Mouse (Mus musculus) kidney, adult 8-10 months (tissue): ENCODE measurements at regions not wholly inside any gene's neighbourhood (a gene's known extent, or its start where the extent isn't known, plus 50 kb on each side); places are given as distances from the start of the nearest gene placed in this dataset.

Source experiments
- DNase-seq, 2 experiments: peaks; one replicate each; pipeline ENCODE4 v3.0.0; 2022

DNA sequence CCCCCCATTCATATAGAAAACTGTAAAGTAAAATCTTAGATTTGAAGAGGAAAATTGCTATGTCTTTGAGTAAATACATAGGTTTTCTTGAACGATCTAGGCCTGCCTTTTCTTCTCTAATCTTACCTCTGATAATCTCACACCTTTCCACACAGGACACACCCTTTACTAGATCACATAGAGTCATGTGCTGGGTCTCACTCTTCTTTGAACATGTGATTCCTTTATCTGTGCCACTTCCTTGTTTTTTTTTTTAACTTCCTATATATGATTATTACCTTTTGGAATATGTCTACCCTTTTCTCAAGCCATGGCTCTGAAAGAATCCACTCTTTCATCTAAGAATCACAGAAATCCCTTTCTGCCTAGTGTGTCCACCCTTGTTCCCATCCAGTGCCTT, 136.2 kb downstream of the Klf5 start:
- no peak for DNase-seq

DNA sequence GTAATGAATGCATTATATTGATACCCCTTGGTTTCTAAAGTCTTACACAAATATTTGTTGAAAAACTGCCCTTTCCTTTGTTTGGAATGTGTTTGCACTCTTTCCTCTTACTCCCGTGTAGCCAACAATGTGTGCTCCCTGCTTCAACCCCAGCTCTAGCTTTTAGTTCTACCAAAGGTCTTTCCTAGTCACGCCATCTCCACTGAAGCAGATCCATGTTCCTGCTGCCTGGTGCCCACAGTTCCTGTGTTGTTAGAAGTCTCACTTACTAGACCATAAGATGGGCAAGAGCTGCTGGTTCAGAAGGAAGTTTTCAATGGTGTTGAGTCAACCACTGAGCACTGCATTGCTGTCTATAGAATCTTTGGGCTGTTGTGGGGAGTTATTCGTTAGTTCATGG, 137.0 kb downstream of the Klf5 start:
- peak; percentile 31 to 45 for DNase-seq

DNA sequence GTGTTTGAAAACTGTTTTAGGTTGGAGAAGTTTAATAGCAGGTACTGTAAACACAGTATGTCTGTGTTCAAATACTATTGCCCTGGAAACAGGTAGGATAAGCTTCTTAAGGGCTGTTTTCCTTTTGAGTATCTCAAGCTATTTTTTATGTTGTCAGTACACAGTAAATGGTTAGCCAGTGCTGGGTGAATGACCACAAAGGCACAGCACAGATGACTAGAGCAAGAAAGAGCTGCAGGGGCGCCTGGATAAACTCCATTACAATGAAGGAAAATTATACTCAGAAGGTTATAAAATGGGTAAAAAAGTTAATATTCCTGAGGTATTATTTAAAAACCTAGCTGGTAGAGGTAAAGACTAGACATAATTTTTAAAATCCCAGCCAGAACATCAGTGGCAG, 137.6 kb downstream of the Klf5 start:
- DNase-seq = peak; percentile 31 to 55

DNA sequence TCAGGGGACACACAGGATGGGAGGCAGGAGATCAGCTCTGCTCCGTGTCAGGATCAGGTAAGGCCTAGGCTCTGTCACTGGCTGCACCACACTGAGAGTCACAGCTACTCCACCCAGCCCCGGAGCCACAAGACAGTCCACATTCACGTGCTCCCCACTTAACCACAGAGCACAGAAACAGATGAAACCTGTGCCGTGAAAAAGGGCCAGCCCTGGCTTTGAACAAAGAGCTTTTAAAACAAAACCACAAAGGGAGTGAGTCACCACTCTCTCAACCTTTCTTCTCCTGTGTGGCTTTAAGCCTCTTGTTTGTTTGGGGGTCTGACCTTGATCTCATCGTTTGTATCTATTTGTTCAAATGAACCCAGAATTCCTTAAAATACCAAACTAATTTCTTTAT, 150.6 kb downstream of the Klf5 start:
- DNase-seq = no peak

DNA sequence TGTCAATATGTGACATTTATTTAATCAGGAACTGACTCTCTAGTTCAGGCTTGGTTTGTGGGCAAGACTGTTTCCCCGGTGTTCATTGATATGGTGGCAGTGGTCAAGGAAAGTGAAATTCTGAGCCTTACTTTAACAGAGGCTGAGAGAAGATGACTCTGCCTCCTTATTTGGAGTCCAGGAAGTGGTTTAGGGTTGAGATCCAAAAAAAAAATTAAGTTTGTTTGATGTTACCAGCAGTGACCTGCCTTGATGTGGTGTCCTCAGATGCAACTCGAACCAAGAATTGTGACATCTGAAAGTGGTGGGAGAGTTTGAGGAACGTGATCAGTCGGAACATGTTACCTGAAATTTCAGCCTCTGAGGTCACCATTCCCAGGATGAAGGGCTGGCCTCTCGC, 151.4 kb downstream of the Klf5 start:
- no peak for DNase-seq

DNA sequence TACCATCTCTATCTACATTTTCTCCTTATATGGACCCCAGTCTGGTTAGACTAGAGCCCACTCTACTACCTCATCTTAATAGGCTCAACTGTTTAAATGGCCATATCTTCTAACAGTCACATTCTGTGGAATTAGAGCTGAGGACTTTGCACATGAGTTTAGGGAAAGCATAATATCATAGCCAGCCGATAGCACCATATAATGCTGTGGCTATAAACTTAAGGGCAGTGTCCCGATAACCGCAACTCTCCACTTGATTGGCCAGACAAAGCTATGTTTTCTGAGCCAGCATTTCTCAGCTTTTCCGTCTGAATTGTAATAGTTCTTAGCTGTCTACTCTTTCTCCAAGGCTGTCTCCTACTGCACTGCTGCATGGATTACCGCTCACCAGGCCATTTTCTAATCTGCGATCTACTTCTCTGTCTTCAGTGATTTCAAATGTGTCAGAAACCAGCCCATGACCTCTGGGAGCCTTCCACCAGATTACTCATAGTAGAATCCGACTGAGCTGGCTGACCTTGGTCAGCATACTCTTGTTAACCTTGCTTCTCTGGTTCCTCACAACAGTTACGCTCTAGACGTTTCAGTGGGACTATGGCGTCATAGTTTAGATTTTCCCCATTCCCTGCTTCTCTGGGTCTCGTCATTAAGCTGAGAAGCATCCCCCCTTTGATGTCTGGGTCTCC, 152.8 kb downstream of the Klf5 start:
- no peak for DNase-seq

DNA sequence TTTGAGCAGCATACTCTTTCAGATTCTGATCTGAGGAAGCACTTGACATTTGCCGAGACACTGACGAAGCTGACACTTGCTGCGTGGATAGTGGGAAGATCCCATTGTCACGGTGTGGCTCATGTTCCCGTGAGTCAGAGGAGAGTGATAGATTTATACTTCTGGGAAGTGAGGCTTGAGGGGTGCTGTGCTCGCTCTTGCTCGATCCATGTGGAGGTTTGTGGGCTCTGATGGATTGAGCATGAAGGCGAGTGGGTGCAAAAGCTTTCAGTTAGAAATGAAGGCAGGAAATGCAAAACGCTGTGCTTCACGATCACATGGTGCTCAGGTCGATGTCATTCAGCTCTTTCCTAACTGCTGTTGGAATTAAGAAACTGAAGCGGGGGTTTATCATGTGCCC, 155.4 kb downstream of the Klf5 start:
- DNase-seq = no peak

DNA sequence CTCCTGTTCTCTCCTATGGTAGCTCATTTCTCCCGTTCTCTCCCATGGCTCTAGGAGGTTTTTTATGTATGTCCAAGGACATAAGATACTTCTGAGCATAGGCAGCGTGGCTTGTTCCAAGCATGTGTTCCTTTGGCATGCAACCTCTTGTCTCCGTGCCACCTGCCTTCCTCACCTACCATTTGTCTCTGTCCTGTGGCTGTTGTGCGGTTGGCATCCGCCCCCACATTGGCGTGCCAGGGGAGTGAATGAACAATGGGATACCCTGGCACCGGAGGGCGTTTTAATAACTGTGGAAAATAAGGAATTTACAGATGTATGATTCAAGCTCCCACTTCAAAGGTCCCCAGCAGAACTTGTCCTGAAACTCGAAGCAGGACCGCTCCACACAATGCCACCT, 158.1 kb downstream of the Klf5 start:
- DNase-seq = no peak

DNA sequence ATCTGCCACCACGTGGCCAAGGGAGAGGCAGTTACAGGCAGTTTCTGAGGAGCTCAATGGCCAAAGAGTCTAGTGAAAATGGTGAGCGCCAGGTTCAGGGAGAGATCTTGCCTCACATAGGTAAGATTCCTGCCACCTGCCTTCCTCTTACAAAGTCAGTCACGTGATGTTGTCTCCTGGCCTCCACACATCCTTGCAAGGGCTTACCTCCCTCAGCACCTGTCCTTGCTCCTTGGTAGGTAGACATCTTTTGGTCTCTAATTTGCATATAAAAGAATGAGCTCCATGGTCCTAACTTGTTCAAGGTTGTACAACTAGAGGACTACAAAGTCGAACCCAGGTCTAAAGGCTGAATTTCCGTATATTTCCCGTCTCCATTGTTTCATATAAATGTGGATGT, 159.1 kb downstream of the Klf5 start:
- DNase-seq = no peak

DNA sequence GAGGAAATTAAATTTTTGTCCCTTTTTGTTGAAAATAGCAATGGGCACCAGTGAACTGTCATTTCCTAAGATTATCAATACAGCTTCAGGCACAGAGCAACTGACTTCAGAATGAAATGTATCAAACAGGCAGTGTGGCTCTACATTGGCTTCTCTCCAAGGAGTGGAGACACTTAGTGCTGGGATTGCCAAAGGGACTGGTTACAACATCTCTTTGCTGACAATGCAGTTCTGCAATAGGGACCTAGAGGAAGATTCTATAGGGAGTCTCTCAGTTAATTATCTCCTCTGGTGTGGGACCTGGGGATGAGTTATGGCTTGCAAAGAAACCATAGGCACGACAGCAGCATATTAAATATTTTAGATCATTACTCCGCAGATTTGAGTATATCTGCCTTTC, 173.6 kb downstream of the Klf5 start:
- DNase-seq = no peak

DNA sequence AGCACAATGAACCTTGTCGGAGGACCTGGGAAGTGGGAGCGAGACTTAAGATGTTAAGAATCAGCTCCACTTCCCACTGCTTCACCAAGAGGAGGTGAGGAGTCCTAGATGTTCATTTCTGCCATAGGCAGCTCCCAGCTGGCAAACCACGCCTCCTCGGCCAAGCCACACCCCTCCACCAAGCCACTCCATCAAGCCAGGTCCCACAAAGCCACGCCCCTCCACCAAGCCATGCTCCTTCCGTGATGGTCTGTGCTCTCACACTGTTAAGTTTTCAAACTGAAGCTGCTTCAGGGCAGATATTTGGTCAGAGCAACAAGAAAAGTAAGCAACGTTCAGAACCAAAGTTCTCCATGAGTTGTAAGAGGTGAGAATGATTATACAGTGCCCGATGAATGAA, 176.8 kb downstream of the Klf5 start:
- no peak for DNase-seq

DNA sequence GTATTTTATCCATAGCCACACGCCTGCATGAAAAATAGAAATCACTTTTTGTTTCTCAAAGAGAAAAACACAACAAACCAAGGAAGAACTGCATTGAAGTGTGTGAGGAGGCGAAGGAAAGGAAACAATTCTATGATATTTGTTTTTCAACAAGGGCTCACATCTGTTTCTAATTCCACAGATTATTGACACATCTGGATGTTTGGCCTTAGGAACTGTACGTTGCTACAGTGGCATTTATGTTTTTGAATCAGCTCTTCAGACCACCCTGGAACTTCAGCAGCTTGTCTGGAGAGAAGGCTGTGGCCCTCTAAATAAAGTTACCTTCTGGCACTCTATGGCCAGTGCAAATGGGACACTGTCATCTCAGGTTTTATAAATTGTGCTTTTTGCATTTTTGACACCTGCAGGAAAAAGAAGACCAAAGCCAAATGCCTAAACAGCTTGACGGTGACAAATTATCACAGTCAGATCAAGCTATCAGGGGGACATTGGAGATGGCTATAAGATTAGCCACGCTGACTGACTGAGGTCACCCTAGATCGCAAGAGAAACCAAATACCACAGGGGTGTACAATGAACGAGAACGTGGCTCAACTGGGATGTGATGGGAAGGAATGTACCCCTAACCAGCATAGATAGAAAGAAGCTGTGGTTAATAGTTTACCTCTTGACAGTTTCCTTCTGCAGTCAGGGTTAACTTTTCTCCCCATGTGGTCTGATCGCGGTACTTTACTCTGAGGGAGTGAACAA, 182.0 kb downstream of the Klf5 start:
- no peak for DNase-seq

DNA sequence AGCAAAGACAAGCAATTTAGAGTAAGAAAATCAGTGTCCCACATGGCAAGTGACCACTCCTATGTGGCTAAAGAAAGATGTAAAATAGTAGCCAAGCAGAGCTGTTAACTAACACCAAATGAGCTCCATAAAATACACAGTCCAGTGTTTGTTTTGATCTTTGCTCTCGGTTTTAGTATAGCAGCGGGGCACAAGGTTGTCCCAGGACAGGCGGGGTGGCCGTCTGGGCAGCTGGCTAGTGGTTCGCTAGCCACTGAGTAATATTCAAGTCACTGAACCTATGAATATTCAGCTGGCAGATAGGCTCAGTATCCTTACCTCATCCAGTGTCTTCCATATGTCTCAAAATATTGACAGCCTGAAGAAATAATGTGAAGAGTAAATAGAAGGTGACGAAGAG, 189.5 kb downstream of the Klf5 start:
- DNase-seq = peak; percentile 14 to 26

DNA sequence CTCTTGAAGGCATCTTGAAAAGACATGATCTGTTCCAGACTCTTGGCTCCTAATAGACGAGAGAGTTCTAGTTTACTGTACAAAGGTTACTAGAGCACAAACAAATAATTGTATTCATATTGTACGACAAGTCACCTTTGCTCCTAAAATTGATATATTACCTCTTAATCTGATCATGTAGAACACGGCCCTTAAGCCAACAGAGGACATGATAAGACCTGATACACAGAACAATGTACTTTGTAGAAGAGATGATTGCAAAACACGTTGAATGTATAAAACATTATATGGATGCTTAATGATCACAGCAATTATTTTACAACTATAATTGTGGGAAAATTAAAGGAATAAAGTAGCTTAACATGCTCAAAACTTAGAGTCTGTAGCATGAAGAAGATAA, 194.7 kb downstream of the Klf5 start:
- no peak for DNase-seq

DNA sequence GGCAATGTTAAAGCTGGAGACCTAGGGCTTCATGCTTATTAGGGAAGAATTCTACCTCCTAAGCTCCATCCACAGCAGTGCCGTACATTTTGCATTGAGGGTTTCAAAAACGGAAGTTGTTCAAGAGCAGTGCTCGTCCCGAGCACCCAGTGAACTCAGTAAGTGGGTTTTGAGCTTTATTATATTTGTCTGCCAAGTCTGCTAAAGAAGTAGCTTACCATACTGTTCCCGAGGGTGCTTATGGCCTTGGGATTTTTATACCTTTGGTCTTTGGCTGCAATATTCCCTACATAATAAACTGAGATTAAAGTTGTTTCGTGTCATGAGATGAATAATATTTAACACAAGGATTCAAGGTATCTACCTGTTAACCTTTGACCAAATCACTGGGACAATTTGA, 195.2 kb downstream of the Klf5 start:
- no peak for DNase-seq

DNA sequence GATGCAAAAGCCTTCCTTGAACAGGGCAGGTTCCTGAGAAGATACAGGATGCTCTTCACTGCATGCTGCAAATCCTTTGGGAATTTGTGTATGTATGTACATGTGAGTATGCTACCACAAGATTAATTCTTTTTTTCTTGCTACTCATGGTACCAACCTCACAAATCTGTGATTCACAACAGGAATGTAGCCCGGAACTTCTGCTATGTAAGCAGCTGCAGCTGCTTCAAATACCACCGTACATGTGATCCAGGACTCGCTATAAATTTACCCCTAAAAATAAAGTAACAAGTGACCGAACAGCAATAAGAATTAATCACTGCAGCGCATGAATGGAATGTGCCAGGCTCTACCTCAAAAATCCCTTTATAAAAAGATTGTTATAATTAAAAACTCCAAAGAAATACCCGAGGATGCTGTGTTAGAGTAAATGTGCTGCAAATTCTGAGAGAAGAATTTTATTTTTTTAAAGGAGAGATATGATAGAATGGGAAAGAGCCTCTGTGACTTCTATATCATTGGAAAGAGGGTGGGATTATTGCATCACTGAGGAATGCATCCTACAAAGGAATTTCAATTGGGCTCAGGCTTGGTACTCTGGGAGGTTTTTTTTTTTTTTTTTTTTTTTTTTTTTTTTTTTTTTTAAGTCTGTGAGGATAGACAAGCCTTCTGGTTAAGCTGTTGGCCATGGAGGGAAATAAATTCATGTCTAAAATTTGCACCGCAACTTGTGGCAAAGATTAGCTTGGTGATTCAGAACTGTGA, 201.2 kb downstream of the Klf5 start:
- DNase-seq = no peak

DNA sequence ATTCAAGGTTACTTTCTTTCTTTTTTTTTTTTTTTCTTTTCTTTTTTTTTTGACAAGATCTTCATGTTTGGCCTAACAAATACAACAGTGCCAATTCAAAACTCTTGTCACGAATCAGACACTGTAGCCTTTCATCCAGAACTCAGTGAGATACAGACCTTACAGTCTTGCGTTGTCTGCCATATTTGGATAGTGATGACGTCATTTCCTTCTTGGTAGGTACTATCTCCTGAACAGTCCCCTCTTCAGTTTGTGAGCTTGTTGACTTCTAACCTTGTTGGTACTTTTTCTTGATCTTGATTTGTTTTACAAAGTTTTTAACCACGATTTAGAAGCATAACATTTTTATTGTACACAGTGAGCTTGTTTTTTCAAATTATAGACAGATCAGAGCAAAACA, 206.4 kb downstream of the Klf5 start:
- DNase-seq = no peak

DNA sequence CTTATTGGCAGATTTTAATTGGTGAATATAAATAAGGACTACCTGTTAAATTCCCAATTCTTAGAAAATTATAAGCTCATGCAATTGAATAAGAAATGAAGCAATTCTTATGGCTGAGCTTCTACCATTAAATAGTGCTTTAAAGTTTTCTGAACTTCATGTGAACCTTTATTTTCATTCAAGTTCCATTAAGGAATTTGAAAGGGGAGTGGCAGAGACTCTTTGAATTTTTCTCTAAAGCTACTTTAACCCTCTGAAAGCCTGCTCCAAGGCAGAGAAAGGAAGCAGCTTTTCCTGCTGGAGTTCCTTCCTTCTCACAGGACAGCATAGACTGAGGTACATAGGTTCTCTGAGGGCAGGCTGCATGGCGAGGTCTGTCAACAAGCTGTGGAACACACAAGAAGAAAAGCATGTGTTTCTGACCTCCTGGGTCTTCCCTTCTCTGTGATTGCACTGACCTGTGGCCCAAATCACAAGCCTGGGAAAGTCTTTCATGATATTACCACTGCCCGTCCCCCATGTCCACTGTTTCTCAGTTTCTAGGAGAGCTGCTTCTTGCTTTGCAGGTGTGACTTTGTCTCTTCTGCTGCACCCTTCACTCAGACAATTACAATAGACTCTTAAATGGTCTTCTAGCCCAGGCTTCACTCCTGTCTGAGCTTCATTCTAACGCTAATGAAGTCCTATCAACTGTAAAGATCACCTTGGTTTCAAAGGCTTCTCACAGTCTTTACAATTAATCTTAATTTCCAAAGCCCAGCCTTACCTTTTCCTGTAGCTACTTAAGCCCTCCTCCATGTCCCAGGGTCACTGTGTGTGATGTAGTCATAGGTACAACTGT, 211.4 kb downstream of the Klf5 start:
- DNase-seq = no peak

DNA sequence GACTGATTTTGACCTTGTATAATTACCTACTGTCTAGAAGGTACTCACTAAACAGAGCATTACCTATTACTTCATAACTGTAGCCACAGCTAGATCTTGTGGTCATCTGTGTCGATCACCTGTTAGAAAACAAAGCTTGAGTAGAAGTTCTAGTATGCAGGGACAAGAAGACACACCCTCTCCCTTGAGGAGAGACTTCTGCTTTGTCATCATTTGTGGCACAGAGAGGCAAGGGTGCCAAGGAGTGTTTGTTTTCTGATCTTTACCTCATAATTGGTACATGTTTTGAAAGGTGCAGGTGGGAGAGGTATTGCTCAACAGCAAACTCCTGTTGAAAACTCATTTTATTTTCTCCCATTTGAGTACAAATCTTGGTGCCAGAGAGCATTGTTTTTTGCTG, 217.0 kb downstream of the Klf5 start:
- DNase-seq = no peak

DNA sequence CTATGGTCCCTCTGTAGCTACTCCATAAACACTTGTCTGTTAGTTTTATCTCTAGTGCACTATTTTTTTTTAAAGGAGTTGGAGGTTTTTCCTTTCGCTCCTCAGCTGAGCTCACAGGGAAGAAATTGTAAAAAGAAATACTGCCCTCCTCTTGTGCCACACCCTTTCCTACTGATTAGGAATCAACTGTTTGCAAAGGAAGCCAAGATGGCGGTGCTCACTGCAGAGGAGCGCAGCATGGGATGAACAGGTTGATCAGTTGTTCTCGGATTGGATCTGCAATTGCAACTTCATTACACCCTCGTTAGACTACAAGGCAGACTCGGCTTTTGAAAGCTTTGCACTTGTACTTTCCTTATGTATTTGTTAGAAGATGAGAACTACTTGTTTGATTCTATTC, 218.2 kb downstream of the Klf5 start:
- no peak for DNase-seq

DNA sequence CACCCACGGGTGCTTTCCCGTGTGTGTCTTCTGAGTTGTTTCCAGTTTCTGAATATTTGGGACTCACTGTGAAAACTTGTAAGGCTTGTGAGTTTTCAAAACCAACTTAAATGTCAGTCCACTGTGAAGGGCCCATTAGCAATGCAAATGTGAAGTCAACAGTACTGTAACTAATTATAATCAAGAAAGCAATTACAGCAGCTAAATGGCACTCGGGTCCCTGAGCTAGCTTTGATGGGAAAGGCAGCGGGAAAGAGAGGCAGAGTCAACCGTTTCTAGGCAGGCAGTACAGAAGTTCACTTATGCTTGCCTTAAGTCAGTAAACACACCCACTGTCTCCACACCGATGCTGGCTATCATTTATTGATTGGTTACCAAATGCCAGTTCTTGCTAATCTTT, 221.9 kb downstream of the Klf5 start:
- DNase-seq = no peak

DNA sequence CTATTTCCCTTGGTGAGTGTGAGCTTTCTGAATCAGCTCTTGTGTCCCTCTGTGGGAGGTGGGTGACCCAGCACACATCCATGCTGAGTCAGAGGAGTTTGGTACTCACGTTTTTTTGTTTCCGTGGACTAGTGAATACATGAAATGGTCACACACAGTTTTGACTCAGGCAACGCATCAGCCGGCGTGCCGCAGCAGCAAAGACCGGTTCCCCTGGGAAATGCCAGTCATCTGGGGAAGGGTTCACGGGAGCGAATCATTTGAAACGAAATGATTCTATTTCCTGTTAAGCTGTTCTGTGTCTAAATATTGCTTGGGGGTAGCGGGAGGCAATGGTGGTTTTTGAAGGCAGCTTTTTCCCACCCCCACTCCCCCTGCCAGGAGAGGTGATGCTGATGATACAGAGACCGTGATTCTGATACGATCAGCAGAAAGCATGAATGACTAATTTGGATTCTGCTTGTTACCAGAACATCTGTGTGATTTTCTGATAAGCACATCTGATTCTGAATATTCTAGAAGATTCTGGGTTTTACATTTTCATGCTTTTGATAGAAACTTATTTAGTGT, 223.5 kb downstream of the Klf5 start:
- DNase-seq = no peak

DNA sequence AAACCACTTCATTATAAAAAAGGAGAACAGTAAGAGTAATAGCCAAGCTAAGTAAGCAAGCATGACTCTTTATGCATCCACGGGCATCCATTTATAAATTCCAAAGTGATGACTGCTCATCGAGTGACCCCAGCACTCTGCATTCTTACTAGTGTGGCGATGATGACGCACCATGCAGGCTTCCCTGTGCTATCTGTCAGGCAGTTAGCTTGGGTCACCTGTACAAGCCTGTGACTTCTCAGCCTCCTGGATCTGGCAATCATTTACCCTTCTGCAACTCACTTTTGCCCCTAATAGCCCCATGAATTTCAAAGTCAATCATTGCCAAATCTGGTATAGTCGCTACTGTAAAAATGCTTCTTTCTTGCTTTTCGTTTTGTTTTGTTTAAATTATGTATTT, 237.3 kb downstream of the Klf5 start:
- peak; percentile 57 to 67 for DNase-seq
